Mouse (Mus musculus): Measurements from ENCODE around the gene Itpr2.

Gene Itpr2

DNA sequence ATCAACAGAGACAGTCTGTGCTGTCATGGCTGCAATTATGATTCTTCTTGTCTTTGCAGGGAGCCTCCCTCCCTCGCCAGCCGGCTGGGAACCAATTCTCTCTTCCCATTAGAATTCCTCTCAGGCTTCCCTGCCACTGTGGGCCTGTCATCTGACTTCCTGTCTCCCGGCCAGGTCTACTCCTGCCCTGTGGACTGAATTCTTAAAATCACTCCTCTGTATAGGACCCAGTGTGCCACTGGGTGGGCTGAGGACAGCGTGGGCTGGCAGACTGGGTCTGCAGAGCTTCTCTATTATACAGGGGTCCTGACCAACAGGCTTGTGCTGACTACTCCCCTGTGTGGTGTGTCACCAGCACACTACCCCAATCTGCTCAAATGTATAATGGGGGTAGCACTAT lies 365.4 kb downstream of the Itpr2 start:
- DNase-seq = peak; percentile 72

GRCm38 (mm10) chr6:146136244-146136643 lies 365.8 kb downstream of the Itpr2 start:
- no peak for DNase-seq

- DNase-seq = no peak
Measured at GRCm38 (mm10) chr6:146135291-146135690, 366.7 kb downstream of the Itpr2 start.

GRCm38 (mm10) chr6:146133921-146134320 lies 368.1 kb downstream of the Itpr2 start:
- no peak for DNase-seq

DNA sequence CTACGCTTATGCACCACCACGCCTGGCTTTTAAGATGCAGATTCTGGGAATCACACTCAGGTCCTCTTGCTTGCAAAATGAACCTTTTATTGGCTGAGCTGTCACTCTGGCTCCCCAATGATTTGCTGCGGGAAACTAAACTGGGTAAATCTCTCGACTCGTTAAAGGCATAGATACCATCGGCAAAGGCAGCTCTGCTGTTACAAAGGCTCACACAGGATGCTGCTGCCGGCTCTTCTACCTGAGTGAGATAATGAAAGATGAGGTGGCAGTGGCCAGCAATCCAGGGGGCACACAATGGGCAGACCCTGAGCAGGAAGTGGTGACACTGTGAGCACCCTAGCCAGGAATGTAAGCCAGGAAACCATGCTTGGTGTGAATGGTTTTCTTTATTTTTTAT lies 373.0 kb downstream of the Itpr2 start:
- no peak for DNase-seq

DNA sequence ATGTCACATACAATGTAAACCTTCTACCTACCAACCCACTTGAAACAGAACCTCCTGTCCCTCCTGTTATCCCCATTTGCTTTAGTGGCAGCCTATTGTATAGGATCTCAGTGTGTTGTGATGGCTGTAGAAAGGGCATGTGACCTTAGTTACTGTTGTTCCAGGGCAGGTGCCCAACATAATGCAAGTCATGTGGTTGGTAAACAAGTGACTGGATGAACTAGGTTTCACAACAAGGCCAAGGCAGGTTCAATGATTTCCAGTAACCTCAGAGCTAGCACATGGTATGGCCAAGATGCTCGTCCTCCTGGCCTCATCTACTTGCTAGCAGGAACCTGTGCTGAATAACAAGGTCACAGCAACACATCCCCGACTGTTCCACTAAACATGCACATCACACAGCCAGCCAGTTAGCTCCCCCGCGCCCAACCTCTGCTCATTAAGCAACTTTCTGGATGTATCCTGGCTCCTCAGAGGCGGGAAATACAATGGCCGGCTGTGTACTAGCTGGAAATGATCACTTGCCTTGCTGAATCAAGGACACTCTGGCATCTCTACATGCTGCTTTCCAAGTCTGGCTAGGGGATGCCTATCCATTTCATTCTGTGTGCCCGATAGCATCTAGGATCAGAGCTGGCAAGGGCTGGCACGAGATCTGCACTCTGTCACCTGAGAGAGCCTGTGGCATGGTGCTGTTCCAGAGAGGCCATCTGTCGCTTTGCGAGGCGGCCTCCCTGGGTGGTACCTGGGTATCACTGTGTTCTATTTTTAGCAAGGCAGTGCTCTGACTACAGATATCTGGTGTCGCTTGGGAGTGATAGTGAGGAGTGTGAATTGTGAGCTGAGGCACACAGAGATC lies 375.0 kb downstream of the Itpr2 start:
- DNase-seq = no peak

DNA sequence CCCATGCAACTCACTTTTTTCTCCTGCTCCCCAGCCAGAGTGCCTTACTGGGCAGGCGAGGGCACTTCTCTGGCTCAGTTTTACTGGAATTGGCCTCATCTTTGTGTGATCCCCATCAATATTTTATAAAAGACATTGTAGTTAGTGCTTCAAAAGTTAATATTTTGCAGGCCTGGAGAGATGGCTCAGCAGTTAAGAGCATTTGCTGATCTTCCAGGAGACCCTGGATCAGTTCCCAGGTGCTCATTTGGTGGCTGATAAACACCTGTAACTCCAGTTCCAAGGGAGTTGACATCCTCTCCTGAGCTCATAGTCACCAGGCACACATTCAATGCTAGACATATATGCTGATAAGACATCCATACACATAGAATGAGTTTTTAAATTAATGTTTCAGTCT lies 376.4 kb downstream of the Itpr2 start:
- no peak for DNase-seq

DNA sequence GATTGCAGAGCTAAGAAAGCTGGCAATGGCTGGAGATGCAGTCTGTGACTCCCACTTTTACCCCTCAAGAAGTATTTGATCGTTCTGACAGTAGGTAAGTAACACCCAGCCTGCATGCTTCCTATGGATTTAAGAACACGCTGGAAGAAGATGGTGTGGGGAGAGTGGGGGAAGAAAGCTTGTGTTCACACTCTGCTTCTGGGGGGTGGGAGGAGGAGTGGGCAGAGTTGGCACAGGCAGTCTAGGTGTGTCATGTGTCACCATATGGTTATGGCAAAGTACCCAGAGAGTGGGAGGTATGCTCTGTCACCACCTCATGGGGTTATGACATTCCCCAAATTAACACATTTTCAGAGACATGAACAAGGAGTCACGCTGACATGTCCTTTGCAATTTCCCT lies 377.5 kb downstream of the Itpr2 start:
- DNase-seq = no peak

GRCm38 (mm10) chr6:146123656-146124055 lies 378.4 kb downstream of the Itpr2 start:
- no peak for DNase-seq

- DNase-seq = no peak
Measured at GRCm38 (mm10) chr6:146120172-146120571, 381.9 kb downstream of the Itpr2 start.

GRCm38 (mm10) chr6:146114731-146115302 lies 387.2 kb downstream of the Itpr2 start:
- peak; percentile 67 for DNase-seq

GRCm38 (mm10) chr6:146114071-146114470 lies 388.0 kb downstream of the Itpr2 start:
- DNase-seq = no peak

DNA sequence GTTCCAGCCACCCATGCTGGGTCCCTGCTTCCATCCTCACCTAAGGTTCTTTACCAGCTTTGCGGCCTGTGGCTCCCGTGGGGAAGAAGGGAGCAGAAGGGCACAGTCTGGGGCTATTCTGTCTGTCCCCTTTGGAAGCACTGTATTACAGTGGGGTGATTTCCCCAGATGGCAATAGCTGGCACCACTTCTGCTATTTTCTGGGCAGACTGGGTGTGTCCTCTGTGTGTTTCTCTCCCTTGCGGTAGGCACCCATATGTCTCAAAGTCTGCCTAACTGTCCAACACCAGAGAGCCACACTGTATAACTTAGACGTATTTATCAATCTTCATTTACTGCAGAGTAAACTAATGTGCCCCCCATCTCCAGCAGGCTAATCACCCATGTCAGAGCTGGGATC lies 388.9 kb downstream of the Itpr2 start:
- DNase-seq = peak; percentile 64

- DNase-seq = no peak
Measured at GRCm38 (mm10) chr6:146112211-146112610, 389.8 kb downstream of the Itpr2 start.

DNA sequence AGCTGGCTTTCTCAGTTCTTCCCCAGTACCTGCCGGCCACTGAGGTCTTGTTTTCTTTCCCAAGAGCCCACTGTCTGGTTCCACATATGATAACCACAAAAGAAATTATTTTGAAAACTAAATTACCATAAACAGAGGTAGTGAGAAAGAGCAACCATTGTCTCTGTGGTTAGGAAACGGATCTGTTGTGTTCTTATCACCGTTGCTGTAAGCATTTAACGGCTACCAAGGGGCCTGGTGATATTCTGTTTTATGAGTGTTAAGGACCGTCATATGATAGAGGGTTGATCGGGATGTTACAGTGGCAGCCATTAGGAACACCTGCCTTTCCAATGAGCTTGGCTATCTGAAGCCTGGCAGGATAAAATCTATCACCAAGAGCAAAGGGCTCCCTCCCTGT lies 390.2 kb downstream of the Itpr2 start:
- no peak for DNase-seq

DNA sequence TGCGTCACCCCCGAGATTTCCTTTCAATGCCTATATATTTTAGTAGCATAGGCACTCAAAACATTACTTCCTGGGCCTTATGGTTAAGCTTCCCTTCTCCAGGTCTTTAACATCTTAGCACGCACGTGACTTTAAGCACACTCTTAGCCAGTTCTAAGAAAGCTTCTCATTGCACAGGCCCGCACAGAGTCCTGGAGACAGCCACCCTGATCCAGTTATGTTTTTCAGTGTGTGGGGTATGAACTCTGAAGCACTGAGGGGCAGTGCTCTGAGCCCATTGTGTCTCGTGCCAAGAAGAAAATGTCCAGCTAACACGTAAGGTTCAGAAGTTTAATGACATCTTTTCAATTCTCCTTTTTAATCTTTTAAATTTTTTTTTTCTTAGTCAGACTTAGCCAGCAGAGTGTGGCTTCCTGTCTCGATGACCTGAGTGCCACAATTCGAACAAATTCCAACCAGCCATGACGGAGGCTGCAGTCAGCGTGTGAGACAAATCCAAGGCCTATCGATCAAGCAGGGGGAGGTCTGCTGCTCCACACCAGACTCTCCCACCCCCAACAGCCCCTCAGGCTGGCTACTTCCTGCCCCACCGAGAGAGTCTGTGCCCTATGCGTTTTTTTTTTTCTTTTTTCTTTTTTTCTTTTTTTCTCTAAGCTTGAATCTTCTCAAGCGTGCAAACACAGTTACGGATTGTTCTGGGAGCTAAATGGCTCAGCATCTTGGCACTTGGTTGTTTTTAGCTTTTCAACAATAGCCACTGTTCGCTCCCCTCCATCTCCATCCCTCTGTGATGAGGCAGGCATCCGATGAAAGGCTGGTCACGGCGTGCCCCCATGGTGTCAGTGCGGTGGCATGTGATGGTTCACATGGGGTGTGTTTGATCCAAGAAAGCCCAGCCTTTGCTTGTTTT lies 390.9 kb downstream of the Itpr2 start:
- DNase-seq = peak; percentile 86

DNA sequence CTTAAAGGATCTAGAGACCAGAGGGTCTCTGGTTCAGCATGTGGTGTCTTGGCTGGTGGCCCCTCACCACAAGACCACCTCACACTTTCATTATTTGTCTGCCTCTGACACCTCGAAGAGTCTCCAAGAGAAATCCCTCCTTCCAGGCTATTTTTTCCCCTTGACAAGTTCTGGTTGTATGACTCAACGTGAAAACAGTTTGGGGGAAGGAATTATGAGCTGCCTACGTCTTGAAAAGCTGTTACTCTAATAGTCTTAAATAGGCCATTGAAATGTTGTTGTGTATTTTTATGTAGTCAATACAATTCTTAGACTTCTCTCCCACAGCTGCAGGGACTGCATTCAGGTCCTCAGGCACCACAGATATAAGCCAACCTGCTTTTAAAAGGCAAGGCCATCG lies 391.6 kb downstream of the Itpr2 start:
- DNase-seq = no peak

DNA sequence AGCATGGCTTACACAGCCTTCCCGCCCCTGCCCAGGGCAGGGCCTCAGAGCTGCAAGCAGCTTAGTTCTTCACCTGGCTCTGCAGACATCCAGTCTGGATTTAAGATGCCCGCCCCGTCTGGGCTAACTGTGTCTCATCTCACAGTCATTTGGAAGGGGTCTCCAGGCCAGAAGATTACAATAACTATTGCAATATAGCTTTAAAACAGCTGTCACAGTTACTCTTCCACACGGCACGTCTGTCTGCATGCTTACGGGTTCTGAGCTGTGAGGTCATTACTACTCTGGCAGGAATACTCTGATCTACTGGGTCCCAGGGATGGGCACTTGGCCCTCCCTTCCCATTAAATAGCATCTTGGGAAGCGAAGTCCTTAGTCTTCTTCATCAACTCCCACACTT lies 393.3 kb downstream of the Itpr2 start:
- no peak for DNase-seq

DNA sequence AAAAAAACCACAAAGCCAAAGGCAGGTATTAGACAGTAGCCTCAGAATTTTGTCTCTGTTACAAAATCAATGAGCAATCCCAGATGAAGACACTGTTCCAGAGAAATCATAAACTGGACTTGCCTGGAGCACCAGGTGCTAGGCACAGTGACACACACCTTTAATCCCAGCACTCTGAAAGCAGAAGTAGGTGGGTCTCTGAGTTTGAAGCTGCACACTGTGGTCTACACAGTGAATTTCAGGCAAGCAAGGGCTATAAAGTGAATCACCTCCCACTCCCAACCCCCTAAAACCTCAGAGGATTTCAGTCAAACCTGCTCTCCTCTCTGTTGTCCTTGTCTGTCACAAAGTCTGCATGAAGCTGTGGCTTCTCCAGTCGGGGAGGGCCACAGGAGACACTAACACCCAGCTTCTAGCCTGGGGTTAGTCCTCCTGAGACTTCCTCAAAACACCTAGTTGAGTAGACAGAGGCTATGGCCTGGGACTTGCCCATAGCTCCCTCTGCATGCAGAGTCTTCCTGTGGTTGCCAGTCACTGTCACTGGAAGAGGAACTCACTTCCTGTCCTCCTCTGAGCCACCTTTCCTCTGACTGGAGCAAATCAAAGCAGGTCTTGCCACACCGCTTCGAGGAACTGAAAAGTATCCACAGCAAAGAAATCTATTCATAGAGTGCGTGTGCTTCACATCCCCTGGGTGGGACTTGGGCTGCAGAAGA lies 394.7 kb downstream of the Itpr2 start:
- DNase-seq = peak; percentile 57

DNA sequence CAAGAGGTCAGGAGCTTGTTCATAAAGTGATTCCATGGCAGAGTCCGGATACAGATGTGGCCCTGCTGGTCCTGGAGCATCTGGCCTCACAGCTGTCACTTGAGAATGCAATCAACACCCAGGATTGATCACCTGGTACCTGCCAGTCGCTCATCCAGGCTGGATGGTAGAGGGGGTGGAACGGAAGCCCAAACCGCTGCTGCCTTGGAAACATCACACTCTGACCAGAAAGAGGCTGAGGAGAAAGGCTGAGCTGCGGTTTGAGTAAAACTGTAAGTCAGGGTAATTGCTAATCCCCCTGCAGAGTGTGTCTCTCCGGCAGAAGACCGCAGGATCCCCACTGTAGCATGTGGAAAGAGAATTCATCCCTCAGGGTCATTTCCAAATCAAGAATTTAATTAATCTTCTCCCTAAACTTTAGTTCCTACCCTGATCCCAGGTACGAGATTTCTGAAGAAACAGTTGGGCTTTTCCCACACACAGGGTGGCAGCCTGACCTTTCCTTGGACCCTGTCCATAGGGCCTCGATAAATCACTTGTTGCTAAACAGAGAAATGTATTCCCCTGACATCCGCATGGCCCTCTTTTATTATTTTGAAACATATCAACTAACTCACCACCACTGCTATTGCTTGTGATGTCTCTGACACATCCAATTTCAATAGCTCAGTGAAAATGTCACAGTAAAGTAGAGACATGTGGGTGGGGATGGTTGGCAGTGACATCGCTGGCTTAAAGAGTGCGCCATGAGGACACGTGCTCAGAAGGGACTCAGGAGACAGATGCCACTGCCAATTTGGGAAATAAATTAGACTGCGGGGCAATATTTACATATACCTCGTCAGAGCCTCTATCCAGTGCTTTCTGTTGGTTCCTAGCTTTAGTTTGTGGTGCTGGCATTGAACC lies 418.7 kb downstream of the Itpr2 start:
- DNase-seq = peak; percentile 37

- DNase-seq = no peak
Measured at GRCm38 (mm10) chr6:146082476-146082875, 419.5 kb downstream of the Itpr2 start.

DNA sequence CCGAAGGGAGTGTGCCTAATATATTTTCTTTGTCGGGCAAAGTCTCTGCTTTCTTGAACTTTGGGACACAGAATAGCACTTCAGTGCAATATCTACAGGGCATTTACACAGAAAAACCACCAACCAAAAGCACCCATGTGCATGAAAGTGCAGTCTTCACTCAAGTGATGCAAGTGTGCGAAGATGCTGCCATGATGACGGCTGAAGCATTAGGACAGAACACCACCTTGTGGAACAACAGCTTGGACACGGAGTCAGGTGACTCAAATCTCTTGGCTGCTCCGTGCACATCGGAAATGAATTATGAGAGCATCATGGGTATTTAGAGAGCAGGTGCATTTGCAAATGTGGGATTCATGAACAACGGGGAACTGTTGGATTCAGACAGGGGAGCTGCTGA lies 420.4 kb downstream of the Itpr2 start:
- DNase-seq = no peak
